Mouse (Mus musculus): ENCODE results near the gene Nos1ap. TPM values are rescaled to one million over a fixed set of nuclear protein-coding genes. Genes with fewer than 3 reads are reported as not detected.

Nos1ap gene
- 3.3 and 4.1 TPM in 2 replicates for total RNA-seq (2017)

GRCm38 (mm10) chr1:170589219-170590040, at the start of gene Nos1ap:
Gene Nos1ap, minus strand, starts transcription at chr1:170589861.
- peak; percentile 51 for ATAC-seq (ENCODE audit: extremely low read depth, insufficient number of reproducible peaks, low FRiP score, poor library complexity, severe bottlenecking)

GRCm38 (mm10) chr1:170638941-170639340, 49.3 kb upstream of the Nos1ap start:
- no peak for ATAC-seq (ENCODE audit: extremely low read depth, insufficient number of reproducible peaks, low FRiP score, poor library complexity, severe bottlenecking)

- no peak for ATAC-seq (ENCODE audit: extremely low read depth, insufficient number of reproducible peaks, low FRiP score, poor library complexity, severe bottlenecking)
Observed at GRCm38 (mm10) chr1:170632856-170633255, 43.2 kb upstream of the Nos1ap start.

- peak; percentile 98 for ATAC-seq (ENCODE audit: extremely low read depth, insufficient number of reproducible peaks, low FRiP score, poor library complexity, severe bottlenecking)
Observed at GRCm38 (mm10) chr1:170632385-170632784, 42.7 kb upstream of the Nos1ap start.

- ATAC-seq (ENCODE audit: extremely low read depth, insufficient number of reproducible peaks, low FRiP score, poor library complexity, severe bottlenecking) = no peak
Observed at GRCm38 (mm10) chr1:170631571-170631970, 41.9 kb upstream of the Nos1ap start.

- no peak for ATAC-seq (ENCODE audit: extremely low read depth, insufficient number of reproducible peaks, low FRiP score, poor library complexity, severe bottlenecking)
Observed at GRCm38 (mm10) chr1:170630489-170630888, 40.8 kb upstream of the Nos1ap start.

- ATAC-seq (ENCODE audit: extremely low read depth, insufficient number of reproducible peaks, low FRiP score, poor library complexity, severe bottlenecking) = no peak
Observed at GRCm38 (mm10) chr1:170623432-170623831, 33.8 kb upstream of the Nos1ap start.

GRCm38 (mm10) chr1:170622934-170623333, 33.3 kb upstream of the Nos1ap start:
- ATAC-seq (ENCODE audit: extremely low read depth, insufficient number of reproducible peaks, low FRiP score, poor library complexity, severe bottlenecking) = no peak

- no peak for ATAC-seq (ENCODE audit: extremely low read depth, insufficient number of reproducible peaks, low FRiP score, poor library complexity, severe bottlenecking)
Observed at GRCm38 (mm10) chr1:170619686-170620374, 30.2 kb upstream of the Nos1ap start.

- ATAC-seq (ENCODE audit: extremely low read depth, insufficient number of reproducible peaks, low FRiP score, poor library complexity, severe bottlenecking) = peak; percentile 71; the same call in 1 of the 2 replicates
Observed at GRCm38 (mm10) chr1:170612968-170613872, 23.6 kb upstream of the Nos1ap start.

- ATAC-seq (ENCODE audit: extremely low read depth, insufficient number of reproducible peaks, low FRiP score, poor library complexity, severe bottlenecking) = no peak
Observed at GRCm38 (mm10) chr1:170611631-170612030, 22.0 kb upstream of the Nos1ap start.

GRCm38 (mm10) chr1:170610695-170611094, 21.0 kb upstream of the Nos1ap start:
- no peak for ATAC-seq (ENCODE audit: extremely low read depth, insufficient number of reproducible peaks, low FRiP score, poor library complexity, severe bottlenecking)

GRCm38 (mm10) chr1:170610289-170610688, 20.6 kb upstream of the Nos1ap start:
- no peak for ATAC-seq (ENCODE audit: extremely low read depth, insufficient number of reproducible peaks, low FRiP score, poor library complexity, severe bottlenecking)

GRCm38 (mm10) chr1:170609872-170610271, 20.2 kb upstream of the Nos1ap start:
- no peak for ATAC-seq (ENCODE audit: extremely low read depth, insufficient number of reproducible peaks, low FRiP score, poor library complexity, severe bottlenecking)

- no peak for ATAC-seq (ENCODE audit: extremely low read depth, insufficient number of reproducible peaks, low FRiP score, poor library complexity, severe bottlenecking)
Observed at GRCm38 (mm10) chr1:170608461-170609071, 18.9 kb upstream of the Nos1ap start.

- ATAC-seq (ENCODE audit: extremely low read depth, insufficient number of reproducible peaks, low FRiP score, poor library complexity, severe bottlenecking) = no peak
Observed at GRCm38 (mm10) chr1:170607231-170607917, 17.7 kb upstream of the Nos1ap start.

- no peak for ATAC-seq (ENCODE audit: extremely low read depth, insufficient number of reproducible peaks, low FRiP score, poor library complexity, severe bottlenecking)
Observed at GRCm38 (mm10) chr1:170605228-170606001, 15.8 kb upstream of the Nos1ap start.

- no peak for ATAC-seq (ENCODE audit: extremely low read depth, insufficient number of reproducible peaks, low FRiP score, poor library complexity, severe bottlenecking)
Observed at GRCm38 (mm10) chr1:170594575-170594974, 4.9 kb upstream of the Nos1ap start.
